Comparison of ENCODE assay signal across 8 mouse cellular contexts in the genomic region with DNA sequence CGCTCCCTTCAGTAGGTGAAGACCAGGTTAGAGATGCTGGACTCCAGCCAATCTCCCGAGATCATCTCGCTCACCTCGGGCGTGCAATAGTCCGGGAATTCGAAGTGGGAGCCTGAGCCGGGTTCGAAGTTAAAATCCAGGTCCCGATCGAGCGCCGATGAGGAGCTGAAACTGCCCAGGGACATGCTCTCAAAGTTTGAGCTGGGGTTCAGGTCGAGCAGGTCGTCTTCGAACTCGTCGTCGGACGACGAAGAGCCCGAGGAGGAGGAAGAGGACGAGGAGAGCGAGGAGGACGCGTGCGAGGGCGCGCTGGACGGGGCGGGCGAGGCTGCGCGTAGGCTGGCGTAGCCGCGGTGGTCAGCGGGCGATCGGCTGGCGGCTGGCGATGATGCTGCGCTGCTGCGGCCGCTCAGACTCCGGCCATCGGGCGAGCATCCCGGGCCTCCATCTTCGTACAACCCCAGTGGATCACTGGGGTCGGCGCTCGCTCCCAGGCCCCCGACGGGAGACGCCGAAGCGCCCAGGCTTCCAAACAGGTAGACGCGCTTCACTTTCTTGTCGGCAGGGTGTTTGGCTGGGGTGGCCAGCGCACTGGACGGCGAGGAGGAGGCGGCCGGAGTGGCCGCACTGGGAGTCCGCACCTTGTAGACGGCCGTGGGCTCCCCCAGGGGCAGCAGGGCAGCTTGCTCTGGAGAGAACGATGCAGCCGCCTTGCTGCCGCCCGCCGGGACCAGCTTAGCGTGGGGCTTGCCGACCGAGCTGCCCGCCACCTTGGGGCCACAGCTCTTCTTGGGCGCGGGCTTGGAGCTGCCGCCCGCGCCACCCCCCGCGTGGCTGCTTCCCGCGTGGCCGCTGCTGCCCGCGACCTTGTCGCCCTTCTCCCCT. TPM values are rescaled to one million over a fixed set of nuclear protein-coding genes. Genes with fewer than 3 reads are reported as not detected.
DNase-seq lines count a peak whose midpoint lies in the region; ATAC-seq and TF ChIP-seq lines count a peak whose summit lies in the region.

No protein-coding gene starts in this region.

- no peak for ATAC-seq in embryonic facial prominence, embryonic 12.5 days (ENCODE audit: insufficient number of reproducible peaks, insufficient read depth, low FRiP score, low TSS enrichment)
- no peak for ATAC-seq in erythroid progenitor cell, adult 5-6 weeks (replicated peaks; ENCODE audit: low FRiP score, poor library complexity, severe bottlenecking)

- peak overlapping the region; percentile 67 for H3K9ac ChIP-seq in ES-E14 (ENCODE audit: insufficient read depth, low read depth, low read length, poor library complexity, severe bottlenecking)
- peak overlapping the region; percentile 100 for H3K9ac ChIP-seq in embryonic facial prominence, embryonic 12.5 days

- intact Hi-C loops in heart, postnatal 10 days (cut with DNase I) = loop anchor here (1.0 to 10.0 kb wide), 6 partner anchors 195 to 1033 kb away; a partner anchor contains a TSS

- peaks cover 10 to 16% of the 10 kb centered on the region in 2 experiments; a peak in 2 of 4 replicates for H3K4me1 ChIP-seq in ES-E14 (ENCODE audit: control insufficient read depth in 2 of 2, insufficient read depth in 2 of 2, low read length in 2 of 2, poor library complexity in 1 of 2)
- peaks cover 14% of the 10 kb centered on the region for H3K4me1 ChIP-seq in embryonic facial prominence, embryonic 12.5 days

- in situ Hi-C loops in ES-E14 (cut with MboI; ENCODE audit: low sequenced_read_pairs in 2 of 2, unreplicated experiment in 2 of 2) = loop anchor here in 1 of 2 experiments (10.0 kb wide), 1 partner anchor 883 kb away; no protein-coding TSS in a partner anchor

- H3K27ac ChIP-seq in ES-E14 (ENCODE audit: insufficient read depth, low read depth, low read length, poor library complexity, severe bottlenecking) = peak overlapping the region; percentile 35; the same call in 1 of the 2 replicates
- H3K27ac ChIP-seq in embryonic facial prominence, embryonic 12.5 days = peak overlapping the region; percentile 100

- peaks cover 4% of the 10 kb centered on the region; the same call in 1 of the 2 replicates for H3K36me3 ChIP-seq in ES-E14 (ENCODE audit: control insufficient read depth, insufficient read depth, low read length, poor library complexity, severe bottlenecking)
- H3K36me3 ChIP-seq in embryonic facial prominence, embryonic 12.5 days = no peaks in the 10 kb centered on the region; the same call in 1 of the 2 replicates

- no peak for DNase-seq in ES-E14 (ENCODE audit: low read depth, low spot score)
- DNase-seq in adrenal gland, adult 2 months = peak; percentile 72
- DNase-seq in heart, postnatal 10 days = peak; percentile 58 to 63
- DNase-seq in kidney, postnatal 4 days = peak; percentile 61 to 75
- DNase-seq in mesoderm, embryonic 11.5 days (ENCODE audit: low read depth, low spot score) = peak; percentile 32
- peak; percentile 32 to 75 for DNase-seq in spleen, postnatal 4 days (ENCODE audit: low spot score in 2 of 2)

- peak overlapping the region; percentile 46 for H3K4me2 ChIP-seq in embryonic facial prominence, embryonic 12.5 days (replicated peaks)

- WGBS in embryonic facial prominence, embryonic 12.5 days = under 1% methylated on average over 90 of the region's 92 CpGs

- H3K9me3 ChIP-seq in ES-E14 (ENCODE audit: control insufficient read depth, insufficient read depth, low read depth, low read length) = no peaks in the 10 kb centered on the region
- no peaks in the 10 kb centered on the region for H3K9me3 ChIP-seq in embryonic facial prominence, embryonic 12.5 days

- peak overlapping the region; percentile 65 to 78 for H3K4me3 ChIP-seq in ES-E14 (ENCODE audit: insufficient read depth in 1 of 2, low read depth in 1 of 2, low read length in 2 of 2, poor library complexity in 1 of 2, severe bottlenecking in 1 of 2)
- H3K4me3 ChIP-seq in embryonic facial prominence, embryonic 12.5 days = peak overlapping the region; percentile 98

- H3K27me3 ChIP-seq in embryonic facial prominence, embryonic 12.5 days = no peaks in the 10 kb centered on the region

TF ChIP-seq in ES-E14, 5 proteins besides CTCF, POLR2A, EP300 and RAD21:
- no peak for TF ChIP-seq CHD2 (IDR thresholded peaks at IDR 0.05; ENCODE audit: low read depth, low read length)
- no peak for TF ChIP-seq HCFC1 (IDR thresholded peaks at IDR 0.05; ENCODE audit: borderline replicate concordance, insufficient read depth, low read length)
- TF ChIP-seq ZC3H11A (IDR thresholded peaks at IDR 0.05; ENCODE audit: borderline replicate concordance, low read depth, low read length) = no peak
- TF ChIP-seq MAFK (IDR thresholded peaks at IDR 0.05; ENCODE audit: insufficient read depth, low read depth, low read length) = no peak
- no peak for TF ChIP-seq ZNF384 (IDR thresholded peaks at IDR 0.05; ENCODE audit: low read depth, low read length)

RNA-seq across cellular contexts. Expression of a gene that starts 1.6 kb away (rescaled TPM):
- 19.5 and 27.1 TPM in 2 replicates for total RNA-seq in ES-E14 (2012; rRNA removed)
- total RNA-seq in adrenal gland, adult 2 months (2021) = 10 to 100 TPM; 14.3 to 27.9 TPM
- polyA plus RNA-seq in adrenal gland, adult 2 months (2012; rRNA removed) = 39.9 and 45.9 TPM in 2 replicates
- polyA plus RNA-seq in embryonic facial prominence, embryonic 12.5 days (2016; fragmentation: Nextera tagmentation; extraction: Ambion mirVana) = 142 and 153 TPM in 2 replicates
- 100 to 1,000 TPM in 1 of 2 experiments, 10 to 100 TPM in 1; 58.8 to 129 TPM for total RNA-seq in heart, postnatal 10 days (2021)
- total RNA-seq in erythroid progenitor cell, adult 5-6 weeks (2015; ENCODE audit: low replicate concordance) = 4.3 and 8.4 TPM in 2 replicates
- 1.9 and 5.0 TPM in 2 replicates for total RNA-seq in erythroid progenitor cell, adult 5-6 weeks (2017; ENCODE audit: low replicate concordance)
